In the genomic region with DNA sequence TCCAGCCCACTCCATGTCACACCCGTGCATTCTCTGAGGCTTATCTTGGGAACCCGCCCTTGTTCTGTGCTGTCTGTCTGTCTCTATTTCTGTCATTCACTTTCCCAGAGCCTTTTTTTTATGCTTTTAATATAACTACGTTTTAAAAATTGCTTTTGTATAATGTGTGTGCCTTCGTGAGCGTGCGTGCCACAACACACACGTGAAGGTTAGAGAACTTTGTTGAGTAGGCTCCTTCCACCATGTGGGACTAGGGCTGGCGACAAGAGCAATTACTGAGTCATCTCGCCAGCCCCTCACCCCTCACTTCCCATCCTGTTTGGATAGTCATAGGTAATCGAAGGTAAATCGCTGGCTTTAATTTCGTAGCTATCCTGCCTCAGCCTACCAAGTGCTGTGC, we compare ENCODE assay signal across 1 mouse cellular context.
A peak's percentile ranks its signal among the peaks of the same experiment; 100 is the strongest.
TF ChIP-seq lines count a peak whose summit lies in the region.

No protein-coding gene starts in this region.

TF ChIP-seq in MEL, 35 proteins besides CTCF, POLR2A, EP300 and RAD21:
- TF ChIP-seq E2F4 (IDR thresholded peaks at IDR 0.05; ENCODE audit: borderline replicate concordance, low read depth, low read length) (no peak), CHD2 (IDR thresholded peaks at IDR 0.05; ENCODE audit: low read length) (peak; percentile 45; the same call in 1 of the 2 replicates), MAZ (IDR thresholded peaks at IDR 0.05; ENCODE audit: low read depth, low read length) (0 out of 2 replicates have a peak, but pooled peaks have one; percentile 0), TCF12 (IDR thresholded peaks at IDR 0.05; ENCODE audit: low read depth, low read length) (no peak), MYC (IDR thresholded peaks at IDR 0.05; ENCODE audit: low read depth, low read length) (no peak; the same call in 1 of the 2 replicates), NELFE (IDR thresholded peaks at IDR 0.05; ENCODE audit: low read depth, low read length) (peak; percentile 27; the same call in 1 of the 2 replicates), JUND (IDR thresholded peaks at IDR 0.05; ENCODE audit: low read depth, low read length) (0 out of 2 replicates have a peak, but pooled peaks have one; percentile 50), TBP (IDR thresholded peaks at IDR 0.05; ENCODE audit: low read depth, low read length) (no peak), POLR2AphosphoS2 (IDR thresholded peaks at IDR 0.05; ENCODE audit: low read length) (no peak), CHD1 (IDR thresholded peaks at IDR 0.05; ENCODE audit: low read depth, low read length) (no peak), BHLHE40 (IDR thresholded peaks at IDR 0.05; ENCODE audit: borderline replicate concordance, low read depth, low read length) (no peak), RCOR1 (IDR thresholded peaks at IDR 0.05; ENCODE audit: low read depth, low read length) (no peak), ZNF384 (IDR thresholded peaks at IDR 0.05; ENCODE audit: low read depth, low read length) (0 out of 2 replicates have a peak, but pooled peaks have one; percentile 32), SIN3A (IDR thresholded peaks at IDR 0.05; ENCODE audit: low read length) (peak; percentile 13; the same call in 1 of the 2 replicates), MAFK (IDR thresholded peaks at IDR 0.05; ENCODE audit: borderline replicate concordance, low read depth, low read length) (no peak), ZKSCAN1 (IDR thresholded peaks at IDR 0.05; ENCODE audit: low read depth, low read length) (no peak), ETS1 (IDR thresholded peaks at IDR 0.05; ENCODE audit: low read depth, low read length) (no peak), HCFC1 (IDR thresholded peaks at IDR 0.05; ENCODE audit: low read depth, low read length) (no peak), ZC3H11A (IDR thresholded peaks at IDR 0.05; ENCODE audit: low read depth, low read length) (no peak), KAT2A (conservative IDR thresholded peaks at IDR 0.05; ENCODE audit: low read depth, low read length) (no peak), TAL1 (IDR thresholded peaks at IDR 0.05; ENCODE audit: low read length) (no peak), UBTF (IDR thresholded peaks at IDR 0.05; ENCODE audit: borderline replicate concordance, insufficient read depth, low read depth, low read length) (no peak), ZMIZ1 (IDR thresholded peaks at IDR 0.05; ENCODE audit: low read depth, low read length) (no peak), MXI1 (IDR thresholded peaks at IDR 0.05; ENCODE audit: low read depth, low read length) (peak; percentile 86), MAX (IDR thresholded peaks at IDR 0.05; ENCODE audit: low read length) (peak; percentile 79), USF2 (IDR thresholded peaks at IDR 0.05; ENCODE audit: borderline replicate concordance in 1 of 2, insufficient read depth in 1 of 2, low read depth in 1 of 2, low read length in 2 of 2) (no peak), ELF1 (IDR thresholded peaks at IDR 0.05; ENCODE audit: low read depth, low read length) (no peak), GABPA (IDR thresholded peaks at IDR 0.05; ENCODE audit: low read depth, low read length) (no peak), POLR2AphosphoS5 (IDR thresholded peaks at IDR 0.05; ENCODE audit: borderline replicate concordance, low read depth, low read length) (no peak), SMC3 (IDR thresholded peaks at IDR 0.05; ENCODE audit: low read depth, low read length) (peak; percentile 16; the same call in 1 of the 2 replicates), USF1 (IDR thresholded peaks at IDR 0.05; ENCODE audit: low read depth, low read length) (no peak), MYB (IDR thresholded peaks at IDR 0.05; ENCODE audit: low read depth, low read length) (no peak), MEF2A (IDR thresholded peaks at IDR 0.05; ENCODE audit: extremely low read depth, insufficient replicate concordance, low read depth, low read length, poor library complexity, severe bottlenecking) (no peak), NRF1 (IDR thresholded peaks at IDR 0.05; ENCODE audit: insufficient read depth, low read depth, low read length, poor library complexity, severe bottlenecking) (no peak), GATA1 (IDR thresholded peaks at IDR 0.05; ENCODE audit: low read depth, low read length) (0 out of 2 replicates have a peak, but pooled peaks have one; percentile 19)
TF ChIP-seq in MEL: peak in this region for 10.
